Mouse (Mus musculus): ENCODE measurements around the gene Mrpl33.
"Not testable (repeated sequence)": the region's sequence is repeated elsewhere in the genome, so short reads cannot be mapped to it uniquely, and the experiment has no call there.

The Mrpl33 gene

GRCm38 (mm10) chr5:31597430-31597944 is 752 bp downstream of the Mrpl33 start:
- no peak for DNase-seq (ENCODE audit: low spot score)

GRCm38 (mm10) chr5:31598121-31598520 is 1.4 kb downstream of the Mrpl33 start:
- no peak for DNase-seq (ENCODE audit: low spot score)

- no peak for DNase-seq (ENCODE audit: low spot score)
Measured at GRCm38 (mm10) chr5:31598579-31598978, 1.8 kb downstream of the Mrpl33 start.

GRCm38 (mm10) chr5:31599161-31599560 is 2.4 kb downstream of the Mrpl33 start:
- no peak for DNase-seq (ENCODE audit: low spot score)

GRCm38 (mm10) chr5:31601162-31601722 is 4.5 kb downstream of the Mrpl33 start:
- DNase-seq (ENCODE audit: low spot score): no peak

- peak; percentile 23 for DNase-seq (ENCODE audit: low spot score)
Measured at GRCm38 (mm10) chr5:31602377-31602776, 5.6 kb downstream of the Mrpl33 start.

- DNase-seq (ENCODE audit: low spot score): no peak
Measured at GRCm38 (mm10) chr5:31603766-31604165, 7.0 kb downstream of the Mrpl33 start.

GRCm38 (mm10) chr5:31606151-31606550 is 9.4 kb downstream of the Mrpl33 start:
- DNase-seq (ENCODE audit: low spot score): no peak

- no peak for DNase-seq (ENCODE audit: low spot score)
Measured at GRCm38 (mm10) chr5:31610376-31611086, 13.8 kb downstream of the Mrpl33 start.

GRCm38 (mm10) chr5:31611186-31611585 is 14.5 kb downstream of the Mrpl33 start:
- DNase-seq (ENCODE audit: low spot score): no peak

GRCm38 (mm10) chr5:31613852-31614286 is 17.1 kb downstream of the Mrpl33 start:
- peak; percentile 67 for DNase-seq (ENCODE audit: low spot score)

- DNase-seq (ENCODE audit: low spot score): no peak
Measured at GRCm38 (mm10) chr5:31614339-31615025, 17.7 kb downstream of the Mrpl33 start.

- DNase-seq (ENCODE audit: low spot score): no peak
Measured at GRCm38 (mm10) chr5:31620326-31620725, 23.6 kb downstream of the Mrpl33 start.

GRCm38 (mm10) chr5:31627117-31627516 is 30.4 kb downstream of the Mrpl33 start:
- no peak for DNase-seq (ENCODE audit: low spot score)

- no peak for DNase-seq (ENCODE audit: low spot score)
Measured at GRCm38 (mm10) chr5:31627562-31628526, 31.1 kb downstream of the Mrpl33 start.

GRCm38 (mm10) chr5:31628555-31628954 is 31.8 kb downstream of the Mrpl33 start:
- DNase-seq (ENCODE audit: low spot score): no peak

- no peak for DNase-seq (ENCODE audit: low spot score)
Measured at GRCm38 (mm10) chr5:31630064-31630463, 33.3 kb downstream of the Mrpl33 start.

- DNase-seq (ENCODE audit: low spot score): not testable (repeated sequence)
Measured at GRCm38 (mm10) chr5:31631169-31631568, 34.4 kb downstream of the Mrpl33 start.

GRCm38 (mm10) chr5:31634161-31634560 is 37.4 kb downstream of the Mrpl33 start:
- DNase-seq (ENCODE audit: low spot score): no peak

GRCm38 (mm10) chr5:31634679-31635078 is 37.9 kb downstream of the Mrpl33 start:
- no peak for DNase-seq (ENCODE audit: low spot score)

- no peak for DNase-seq (ENCODE audit: low spot score)
Measured at GRCm38 (mm10) chr5:31636636-31637253, 40.0 kb downstream of the Mrpl33 start.
